Mouse (Mus musculus): ENCODE measurements around the gene Arl6ip5.

Arl6ip5 gene

GRCm38 (mm10) chr6:97273058-97273710 lies 62.7 kb downstream of the Arl6ip5 start:
- in situ Hi-C loops (cut with MboI): no loop called here

GRCm38 (mm10) chr6:97273777-97274176 lies 63.3 kb downstream of the Arl6ip5 start:
- in situ Hi-C loops (cut with MboI): no loop called here

- in situ Hi-C loops (cut with MboI): loop anchor here (5.0 to 25.0 kb wide), 2 partner anchors 137 to 247 kb away; no protein-coding TSS in a partner anchor
These were observed 65.3 kb downstream of the Arl6ip5 start for GRCm38 (mm10) chr6:97275760-97276159.

- in situ Hi-C loops (cut with MboI): loop anchor here (5.0 to 25.0 kb wide), 2 partner anchors 136 to 246 kb away; no protein-coding TSS in a partner anchor
These were observed 65.9 kb downstream of the Arl6ip5 start for GRCm38 (mm10) chr6:97276366-97276765.

GRCm38 (mm10) chr6:97276890-97277497 lies 66.5 kb downstream of the Arl6ip5 start:
- in situ Hi-C loops (cut with MboI): loop anchor here (5.0 to 25.0 kb wide), 2 partner anchors 135 to 245 kb away; no protein-coding TSS in a partner anchor

- in situ Hi-C loops (cut with MboI): loop anchor here (5.0 to 25.0 kb wide), 2 partner anchors 134 to 244 kb away; no protein-coding TSS in a partner anchor
These were observed 67.7 kb downstream of the Arl6ip5 start for GRCm38 (mm10) chr6:97278014-97278787.

GRCm38 (mm10) chr6:97278878-97279277 lies 68.4 kb downstream of the Arl6ip5 start:
- in situ Hi-C loops (cut with MboI): loop anchor here (5.0 to 25.0 kb wide), 2 partner anchors 133 to 243 kb away; no protein-coding TSS in a partner anchor
